In the genomic region with DNA sequence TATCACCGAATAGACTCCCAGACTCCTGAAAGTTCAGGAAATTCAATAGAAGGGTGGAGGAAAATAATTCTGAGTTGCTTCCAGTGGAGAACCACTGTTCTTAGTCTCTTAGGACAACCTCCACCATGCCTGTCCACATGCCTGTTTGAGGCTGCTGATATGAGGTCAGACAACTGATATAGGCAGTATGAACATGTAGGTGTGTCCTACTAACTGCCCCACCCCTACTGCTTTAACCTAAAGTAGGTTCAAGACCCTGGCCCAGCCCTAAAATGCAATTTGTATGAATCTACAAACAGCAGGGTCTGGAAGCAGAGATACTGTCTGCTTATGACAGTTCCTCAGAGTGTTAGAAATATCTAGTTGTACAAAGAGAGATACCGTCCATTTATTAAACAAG, we compare ENCODE assay signal across 9 mouse cellular contexts. TPM values are rescaled to one million over a fixed set of nuclear protein-coding genes. Genes with fewer than 3 reads are reported as not detected.
A peak's percentile ranks its signal among the peaks of the same experiment; 100 is the strongest.
DNase-seq lines count a peak whose midpoint lies in the region; ATAC-seq lines count a peak whose summit lies in the region.
"Had no signal": no experiment of that assay in that cellular context is flagged by ENCODE, and none has a peak within 500 bp of the region (broad histone marks: within the 10 kb centered on the region; RNA-seq: fewer than 3 reads in every experiment).

No protein-coding gene starts in this region.

- no peak for ATAC-seq in hindbrain, embryonic 14.5 days (ENCODE audit: low FRiP score)
- ATAC-seq in embryonic facial prominence, embryonic 12.5 days (ENCODE audit: insufficient number of reproducible peaks, insufficient read depth, low FRiP score, low TSS enrichment): no peak
- peak; percentile 31 for ATAC-seq in hindbrain, embryonic 16.5 days
- ATAC-seq in midbrain, embryonic 15.5 days (replicated peaks): peak; percentile 49

- H3K9me3 ChIP-seq in hindbrain, embryonic 10.5 days: no peaks in the 10 kb centered on the region
- H3K9me3 ChIP-seq in hindbrain, embryonic 14.5 days (ENCODE audit: control insufficient read depth, low read length): no peaks in the 10 kb centered on the region
- no peaks in the 10 kb centered on the region for H3K9me3 ChIP-seq in embryonic facial prominence, embryonic 12.5 days
- H3K9me3 ChIP-seq in hindbrain, embryonic 16.5 days (ENCODE audit: control insufficient read depth, low read length): no peaks in the 10 kb centered on the region
- H3K9me3 ChIP-seq in midbrain, embryonic 15.5 days: no peaks in the 10 kb centered on the region

- no peak for DNase-seq in hindbrain, embryonic 10.5 days (ENCODE audit: low spot score)
- no peak for DNase-seq in hindbrain, embryonic 14.5 days (ENCODE audit: low spot score)
- DNase-seq in retina, postnatal 1 day: no peak
- DNase-seq in spleen, postnatal 10 days (ENCODE audit: low spot score in 2 of 2): no peak
- DNase-seq in layer of hippocampus, postnatal 25 days (ENCODE audit: extremely low spot score in 1 of 2, low spot score in 1 of 2): no peak

- H3K4me1 ChIP-seq in hindbrain, embryonic 10.5 days (replicated peaks): peaks cover 19% of the 10 kb centered on the region
- peaks cover 15% of the 10 kb centered on the region for H3K4me1 ChIP-seq in hindbrain, embryonic 14.5 days (replicated peaks; ENCODE audit: control insufficient read depth, insufficient read depth, low read length)
- H3K4me1 ChIP-seq in embryonic facial prominence, embryonic 12.5 days: peaks cover 13% of the 10 kb centered on the region
- H3K4me1 ChIP-seq in hindbrain, embryonic 16.5 days (ENCODE audit: control insufficient read depth, insufficient read depth, low read depth, low read length): peaks cover 13% of the 10 kb centered on the region
- H3K4me1 ChIP-seq in midbrain, embryonic 15.5 days: peaks cover 14% of the 10 kb centered on the region

- H3K4me2 ChIP-seq in hindbrain, embryonic 14.5 days (replicated peaks): no peak overlapping the region
- no peak overlapping the region for H3K4me2 ChIP-seq in embryonic facial prominence, embryonic 12.5 days (replicated peaks)
- H3K4me2 ChIP-seq in hindbrain, embryonic 16.5 days (ENCODE audit: low read length): no peak overlapping the region
- H3K4me2 ChIP-seq in midbrain, embryonic 15.5 days: no peak overlapping the region

- H3K4me3 ChIP-seq in hindbrain, embryonic 10.5 days: peak overlapping the region; percentile 95
- no peak overlapping the region for H3K4me3 ChIP-seq in hindbrain, embryonic 14.5 days (replicated peaks; ENCODE audit: low read length)
- peak overlapping the region; percentile 92; the same call in 1 of the 2 replicates for H3K4me3 ChIP-seq in embryonic facial prominence, embryonic 12.5 days
- H3K4me3 ChIP-seq in hindbrain, embryonic 16.5 days (ENCODE audit: low read length): no peak overlapping the region
- no peak overlapping the region for H3K4me3 ChIP-seq in midbrain, embryonic 15.5 days

- WGBS in hindbrain, embryonic 10.5 days: 64% methylated on average over 2 of the region's 2 CpGs
- 64% methylated on average over 2 of the region's 2 CpGs for WGBS in hindbrain, embryonic 14.5 days
- WGBS in embryonic facial prominence, embryonic 12.5 days: 62% methylated on average over 2 of the region's 2 CpGs
- 65% methylated on average over 2 of the region's 2 CpGs for WGBS in hindbrain, embryonic 16.5 days
- WGBS in midbrain, embryonic 15.5 days: 68% methylated on average over 2 of the region's 2 CpGs

- H3K27me3 ChIP-seq in hindbrain, embryonic 10.5 days (ENCODE audit: insufficient read depth, poor library complexity, severe bottlenecking): no peaks in the 10 kb centered on the region
- no peaks in the 10 kb centered on the region for H3K27me3 ChIP-seq in hindbrain, embryonic 14.5 days (ENCODE audit: control insufficient read depth, insufficient read depth, low read length)
- H3K27me3 ChIP-seq in embryonic facial prominence, embryonic 12.5 days: no peaks in the 10 kb centered on the region
- no peaks in the 10 kb centered on the region for H3K27me3 ChIP-seq in hindbrain, embryonic 16.5 days (replicated peaks; ENCODE audit: control insufficient read depth, insufficient read depth, low read length)
- H3K27me3 ChIP-seq in midbrain, embryonic 15.5 days (replicated peaks): no peaks in the 10 kb centered on the region

- H3K27ac ChIP-seq in hindbrain, embryonic 10.5 days: no peak overlapping the region
- H3K27ac ChIP-seq in hindbrain, embryonic 14.5 days: no peak overlapping the region
- H3K27ac ChIP-seq in embryonic facial prominence, embryonic 12.5 days: no peak overlapping the region
- H3K27ac ChIP-seq in hindbrain, embryonic 16.5 days (ENCODE audit: low read depth, low read length): no peak overlapping the region
- no peak overlapping the region for H3K27ac ChIP-seq in midbrain, embryonic 15.5 days

- peaks cover 78% of the 10 kb centered on the region for H3K36me3 ChIP-seq in hindbrain, embryonic 10.5 days
- peaks cover 63% of the 10 kb centered on the region for H3K36me3 ChIP-seq in hindbrain, embryonic 14.5 days (replicated peaks; ENCODE audit: control insufficient read depth, insufficient read depth)
- H3K36me3 ChIP-seq in embryonic facial prominence, embryonic 12.5 days: peaks cover 57% of the 10 kb centered on the region
- H3K36me3 ChIP-seq in hindbrain, embryonic 16.5 days (ENCODE audit: control insufficient read depth, insufficient read depth, low read length): peaks cover 44% of the 10 kb centered on the region
- peaks cover 45% of the 10 kb centered on the region for H3K36me3 ChIP-seq in midbrain, embryonic 15.5 days (replicated peaks)

- no peak overlapping the region for H3K9ac ChIP-seq in hindbrain, embryonic 14.5 days
- H3K9ac ChIP-seq in embryonic facial prominence, embryonic 12.5 days: no peak overlapping the region
- H3K9ac ChIP-seq in hindbrain, embryonic 16.5 days (ENCODE audit: low read depth, low read length): no peak overlapping the region
- H3K9ac ChIP-seq in midbrain, embryonic 15.5 days: no peak overlapping the region

RNA-seq across cellular contexts. Expression of a gene that starts 0.5 kb away (rescaled TPM):
- 17.0 and 17.4 TPM in 2 replicates for polyA plus RNA-seq in hindbrain, embryonic 10.5 days (2016; fragmentation: Nextera tagmentation; extraction: Ambion mirVana)
- not detected in 2 replicates for polyA plus RNA-seq in hindbrain, embryonic 14.5 days (2014; fragmentation: Nextera tagmentation; extraction: Ambion mirVana)
- polyA plus RNA-seq in embryonic facial prominence, embryonic 12.5 days (2016; fragmentation: Nextera tagmentation; extraction: Ambion mirVana): 26.0 and 26.9 TPM in 2 replicates
- polyA plus RNA-seq in hindbrain, embryonic 16.5 days (2015; fragmentation: Nextera tagmentation; extraction: Ambion mirVana): not detected in 2 replicates
- not detected in 2 replicates for polyA plus RNA-seq in midbrain, embryonic 15.5 days (2015; fragmentation: Nextera tagmentation; extraction: Ambion mirVana)
- total RNA-seq in layer of hippocampus, postnatal 25 days (2021): not detected
- polyA plus RNA-seq: brain, embryonic 14.5 days had no signal

RNA-seq across cellular contexts. Expression of a gene that starts 22.7 kb away (rescaled TPM):
- 76.2 TPM in 2 replicates for polyA plus RNA-seq in hindbrain, embryonic 10.5 days (2016; fragmentation: Nextera tagmentation; extraction: Ambion mirVana)
- 79.2 and 91.1 TPM in 2 replicates for polyA plus RNA-seq in hindbrain, embryonic 14.5 days (2014; fragmentation: Nextera tagmentation; extraction: Ambion mirVana)
- polyA plus RNA-seq in embryonic facial prominence, embryonic 12.5 days (2016; fragmentation: Nextera tagmentation; extraction: Ambion mirVana): 69.9 and 71.9 TPM in 2 replicates
- 92.2 and 94.7 TPM in 2 replicates for polyA plus RNA-seq in hindbrain, embryonic 16.5 days (2015; fragmentation: Nextera tagmentation; extraction: Ambion mirVana)
- 86.1 and 91.0 TPM in 2 replicates for polyA plus RNA-seq in midbrain, embryonic 15.5 days (2015; fragmentation: Nextera tagmentation; extraction: Ambion mirVana)
- 10 to 100 TPM; 79.5 to 85.2 TPM for total RNA-seq in layer of hippocampus, postnatal 25 days (2021)

RNA-seq across cellular contexts. Expression of a gene that starts 24.1 kb away (rescaled TPM):
- polyA plus RNA-seq in hindbrain, embryonic 10.5 days (2016; fragmentation: Nextera tagmentation; extraction: Ambion mirVana): 8.0 and 10.7 TPM in 2 replicates
- 8.1 and 9.1 TPM in 2 replicates for polyA plus RNA-seq in hindbrain, embryonic 14.5 days (2014; fragmentation: Nextera tagmentation; extraction: Ambion mirVana)
- polyA plus RNA-seq in embryonic facial prominence, embryonic 12.5 days (2016; fragmentation: Nextera tagmentation; extraction: Ambion mirVana): 5.5 and 5.6 TPM in 2 replicates
- 6.7 and 6.9 TPM in 2 replicates for polyA plus RNA-seq in hindbrain, embryonic 16.5 days (2015; fragmentation: Nextera tagmentation; extraction: Ambion mirVana)
- 7.9 and 8.0 TPM in 2 replicates for polyA plus RNA-seq in midbrain, embryonic 15.5 days (2015; fragmentation: Nextera tagmentation; extraction: Ambion mirVana)
- total RNA-seq in layer of hippocampus, postnatal 25 days (2021): 10 to 100 TPM; 20.4 to 22.2 TPM

RNA-seq across cellular contexts. Expression of a gene that starts 36.6 kb away (rescaled TPM):
- polyA plus RNA-seq in hindbrain, embryonic 10.5 days (2016; fragmentation: Nextera tagmentation; extraction: Ambion mirVana): 1.3 and 1.5 TPM in 2 replicates
- 0.44 and 0.73 TPM in 2 replicates for polyA plus RNA-seq in hindbrain, embryonic 14.5 days (2014; fragmentation: Nextera tagmentation; extraction: Ambion mirVana)
- polyA plus RNA-seq in embryonic facial prominence, embryonic 12.5 days (2016; fragmentation: Nextera tagmentation; extraction: Ambion mirVana): 1.6 and 2.3 TPM in 2 replicates
- polyA plus RNA-seq in hindbrain, embryonic 16.5 days (2015; fragmentation: Nextera tagmentation; extraction: Ambion mirVana): 0.49 and 0.65 TPM in 2 replicates
- 0.53 and 0.93 TPM in 2 replicates for polyA plus RNA-seq in midbrain, embryonic 15.5 days (2015; fragmentation: Nextera tagmentation; extraction: Ambion mirVana)
- 1 to 10 TPM; 1.5 to 1.8 TPM for total RNA-seq in layer of hippocampus, postnatal 25 days (2021)

RNA-seq across cellular contexts. Expression of a gene that starts 38.8 kb away (rescaled TPM):
- polyA plus RNA-seq in hindbrain, embryonic 10.5 days (2016; fragmentation: Nextera tagmentation; extraction: Ambion mirVana): 10.4 and 10.8 TPM in 2 replicates
- 7.2 and 8.4 TPM in 2 replicates for polyA plus RNA-seq in hindbrain, embryonic 14.5 days (2014; fragmentation: Nextera tagmentation; extraction: Ambion mirVana)
- polyA plus RNA-seq in embryonic facial prominence, embryonic 12.5 days (2016; fragmentation: Nextera tagmentation; extraction: Ambion mirVana): 12.8 and 14.3 TPM in 2 replicates
- polyA plus RNA-seq in hindbrain, embryonic 16.5 days (2015; fragmentation: Nextera tagmentation; extraction: Ambion mirVana): 9.5 and 10.5 TPM in 2 replicates
- 10.4 and 10.8 TPM in 2 replicates for polyA plus RNA-seq in midbrain, embryonic 15.5 days (2015; fragmentation: Nextera tagmentation; extraction: Ambion mirVana)
- 10 to 100 TPM; 27.2 to 31.4 TPM for total RNA-seq in layer of hippocampus, postnatal 25 days (2021)

Comparison
In these comparisons a context has a peak if more than half of its experiments do, and no peak if none do; other contexts are left out.
1. H3K4me3 ChIP-seq: peak in hindbrain, embryonic 10.5 days (single experiment) and embryonic facial prominence, embryonic 12.5 days (single experiment); none in hindbrain, embryonic 14.5 days (single experiment), hindbrain, embryonic 16.5 days (single experiment) and midbrain, embryonic 15.5 days (single experiment).
2. ATAC-seq: peak in hindbrain, embryonic 16.5 days (single experiment) and midbrain, embryonic 15.5 days (single experiment); none in hindbrain, embryonic 14.5 days (single experiment) and embryonic facial prominence, embryonic 12.5 days (single experiment).
3. RNA of a gene that starts 0.5 kb away (polyA plus RNA-seq): 26.0 to 26.9 TPM in embryonic facial prominence, embryonic 12.5 days and 17.0 to 17.4 TPM in hindbrain, embryonic 10.5 days; not detected in hindbrain, embryonic 14.5 days, not detected in hindbrain, embryonic 16.5 days and not detected in midbrain, embryonic 15.5 days; every median in the first group is over 10 times any median in the second.